Mouse (Mus musculus): ENCODE results near the gene Atp6v1c2.
A peak's percentile ranks its signal among the peaks of the same experiment; 100 is the strongest.

Gene Atp6v1c2

DNA sequence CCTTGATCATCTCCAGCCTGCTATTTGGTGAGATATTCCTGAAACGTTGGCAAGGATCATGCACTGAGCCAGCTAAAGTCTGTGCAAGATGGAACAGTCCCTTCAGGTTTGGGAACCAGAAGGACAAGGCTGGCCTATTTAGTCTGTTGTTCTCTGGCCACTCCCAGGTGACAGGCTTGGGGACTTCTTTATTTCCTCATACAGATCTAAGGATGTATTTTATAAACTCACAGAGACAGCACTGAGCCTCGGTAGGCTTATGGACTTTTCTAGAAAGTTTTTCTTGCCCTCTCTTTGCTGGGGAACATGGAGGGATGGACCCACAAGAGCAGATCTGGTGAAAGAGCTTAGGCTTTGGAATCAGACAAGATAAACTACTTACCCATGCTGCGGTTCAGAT lies at the start of gene Atp6v1c2:
TSS of gene Atp6v1c2 (minus strand) at position 101 of the 400 bp plus-strand sequence.
- DNase-seq (ENCODE audit: low spot score in 2 of 2), result no peak

DNA sequence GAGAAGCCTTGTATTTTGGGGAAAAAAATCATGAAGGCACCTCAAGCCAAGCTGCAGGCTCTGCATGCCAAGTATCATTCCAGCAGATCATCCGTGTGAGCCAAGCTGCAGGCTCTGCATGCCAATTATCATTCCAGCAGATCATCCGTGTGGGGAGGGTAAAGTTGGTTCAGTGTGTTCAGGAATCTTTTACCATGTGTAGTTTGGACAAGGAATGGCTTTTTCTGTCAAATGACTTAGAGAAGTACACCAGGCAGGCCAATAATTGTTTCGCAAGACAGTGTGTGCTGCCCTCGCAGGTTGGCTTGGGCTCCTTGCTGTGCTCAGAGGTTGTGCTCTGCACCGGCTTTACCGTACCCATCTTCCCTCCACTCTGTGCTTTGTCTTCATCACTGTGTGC lies 47.4 kb upstream of the Atp6v1c2 start:
- DNase-seq (ENCODE audit: low spot score in 2 of 2), result no peak

DNA sequence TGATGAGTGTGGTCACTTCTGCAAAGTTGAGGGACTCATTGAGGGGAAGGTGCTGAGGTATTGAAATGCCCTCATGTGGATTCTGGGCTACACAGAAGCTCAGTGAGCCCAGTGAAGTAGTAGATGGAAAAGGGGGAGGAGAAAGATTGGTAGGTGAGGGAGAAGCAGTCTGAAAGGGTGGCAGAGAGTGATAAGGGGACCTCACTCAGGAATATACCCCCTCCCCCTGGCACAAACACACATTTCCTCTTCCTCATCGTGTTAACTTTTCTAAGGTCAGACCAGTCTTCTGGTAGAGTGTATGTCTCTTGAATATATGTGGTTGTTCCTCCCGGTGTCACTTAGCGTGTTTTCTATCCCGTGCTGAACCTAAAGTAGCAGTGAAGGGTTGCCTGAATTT lies 46.1 kb upstream of the Atp6v1c2 start:
- no peak for DNase-seq (ENCODE audit: low spot score in 2 of 2)

DNA sequence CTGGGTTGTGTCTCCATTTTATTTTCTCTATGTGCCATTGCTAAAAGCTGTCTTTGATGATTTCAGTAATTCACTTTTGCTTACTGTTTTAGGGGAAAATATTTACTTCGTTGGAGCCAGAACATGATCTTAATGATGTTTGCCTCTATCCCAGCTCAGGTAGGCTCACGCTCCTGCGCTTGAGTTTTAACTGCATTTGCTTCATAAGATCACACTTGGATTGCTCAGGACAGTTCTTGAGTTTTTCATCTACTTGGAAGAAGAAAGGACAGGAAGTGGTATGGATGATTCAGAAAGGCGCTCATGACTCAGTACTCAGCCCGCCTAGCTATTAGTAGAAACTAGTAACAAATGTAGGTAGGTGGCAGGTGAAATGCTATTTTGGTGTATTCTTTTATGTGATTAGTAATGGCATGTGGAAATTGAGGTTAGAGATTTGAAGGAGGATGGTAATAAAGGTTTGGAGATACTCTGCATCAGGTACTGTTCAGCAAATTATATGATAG lies 44.4 kb upstream of the Atp6v1c2 start:
- no peak for DNase-seq (ENCODE audit: low spot score in 2 of 2)

DNA sequence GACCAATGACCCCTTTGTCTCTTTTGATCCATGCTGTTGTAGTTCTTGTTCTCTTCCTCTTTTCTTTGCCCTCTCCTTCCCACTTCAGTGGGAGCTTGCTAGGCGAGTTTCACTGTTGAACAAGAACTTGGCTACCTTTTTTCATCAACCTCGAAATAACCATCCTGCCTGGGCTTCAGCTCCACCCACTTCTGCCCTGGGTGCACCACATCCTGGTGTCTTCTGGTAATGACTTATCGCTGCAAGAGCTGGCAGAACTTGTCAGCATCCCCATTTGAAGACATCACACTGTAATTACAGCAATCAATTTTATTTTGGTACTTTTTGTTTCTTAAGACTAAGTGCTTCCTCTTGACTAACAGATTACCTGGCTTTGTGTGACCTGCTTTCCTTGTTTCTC lies 43.5 kb upstream of the Atp6v1c2 start:
- DNase-seq (ENCODE audit: low spot score in 2 of 2), result no peak

DNA sequence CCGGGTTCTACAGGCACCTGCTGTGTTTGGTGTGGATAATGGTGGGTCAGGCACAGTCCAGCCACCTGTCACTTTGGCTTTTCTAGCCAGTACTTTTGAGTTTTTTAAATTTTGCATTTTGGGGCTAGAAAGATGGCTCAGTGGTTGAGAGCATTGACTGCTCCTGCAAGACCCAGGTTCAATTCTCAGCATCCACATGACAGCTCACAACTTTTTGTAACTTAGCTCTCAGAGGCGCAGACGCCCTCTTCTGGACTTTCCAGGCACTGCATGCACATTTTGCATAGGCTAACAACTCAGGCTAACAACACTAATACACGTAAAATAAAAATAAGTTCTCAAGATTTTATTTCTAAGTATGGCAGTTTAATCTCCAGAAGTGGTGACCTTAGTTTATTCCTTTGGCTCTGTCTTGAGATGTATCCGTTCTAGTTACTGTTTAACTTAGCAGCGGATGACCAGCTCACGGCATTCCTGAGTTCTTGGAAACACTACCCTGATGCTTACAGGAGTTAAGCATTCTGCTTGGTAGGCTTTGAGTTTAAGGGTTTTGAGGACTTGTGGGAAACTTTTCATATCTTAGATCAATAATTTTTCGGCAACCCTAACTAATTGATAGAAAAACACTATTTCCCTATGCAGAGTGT lies 42.6 kb upstream of the Atp6v1c2 start:
- DNase-seq (ENCODE audit: low spot score in 2 of 2), result peak; percentile 20 to 73

DNA sequence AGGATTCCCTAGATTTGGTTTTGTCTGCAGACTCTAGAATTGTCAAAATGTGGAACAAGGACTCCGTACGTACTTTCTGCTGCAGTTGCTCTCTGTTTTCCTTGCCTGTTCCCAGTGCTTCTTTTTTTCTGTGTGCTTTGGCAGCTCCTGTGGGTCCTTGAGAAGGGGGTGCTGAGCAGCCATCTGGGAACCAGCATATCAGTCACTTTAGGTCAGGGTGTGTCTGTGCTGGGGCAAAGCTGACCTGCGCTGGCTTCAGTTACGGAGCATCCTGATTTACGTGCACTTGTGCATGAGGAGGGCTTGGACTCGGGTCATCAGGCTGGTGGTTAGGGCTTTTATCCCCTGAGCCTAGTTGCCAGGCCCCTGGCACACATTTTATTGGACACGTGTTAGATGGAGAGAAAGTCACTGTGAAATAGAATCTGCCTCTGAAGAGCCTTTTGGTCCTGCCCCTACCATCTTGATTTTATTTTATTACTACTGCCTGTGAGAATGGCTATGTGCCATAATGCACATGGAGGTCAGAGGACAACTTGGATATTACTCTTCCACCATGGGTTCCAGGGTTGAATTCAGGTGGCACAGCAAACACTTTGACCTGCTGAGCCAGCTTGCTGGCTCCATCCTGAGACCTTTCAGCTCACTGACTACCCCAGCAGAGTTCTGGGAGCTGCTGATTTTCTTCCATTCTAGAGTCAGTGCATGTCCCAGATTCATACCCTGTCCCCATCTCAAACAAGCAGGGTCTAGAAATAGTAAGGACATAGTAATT lies 40.6 kb upstream of the Atp6v1c2 start:
- DNase-seq (ENCODE audit: low spot score in 2 of 2), result no peak

DNA sequence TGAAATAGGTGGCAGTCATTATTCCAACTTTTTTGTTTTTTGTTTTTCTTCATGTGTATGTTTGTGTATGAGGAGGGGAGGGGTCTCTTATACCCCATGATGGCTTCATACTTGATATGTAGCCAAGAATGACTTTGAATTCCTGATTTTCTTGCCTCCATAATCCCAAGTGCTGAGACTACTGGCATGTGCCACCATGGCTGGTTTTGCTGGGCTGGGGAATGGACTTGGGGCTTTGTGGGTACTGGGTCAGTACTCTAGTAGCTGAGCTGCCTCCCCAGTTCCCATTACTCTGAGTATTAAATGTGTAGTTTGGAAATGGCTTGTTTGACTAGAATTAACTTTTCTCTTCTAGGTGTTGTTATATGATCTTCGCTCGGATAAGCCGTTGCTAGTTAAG lies 40.0 kb upstream of the Atp6v1c2 start:
- no peak for DNase-seq (ENCODE audit: low spot score in 2 of 2)

DNA sequence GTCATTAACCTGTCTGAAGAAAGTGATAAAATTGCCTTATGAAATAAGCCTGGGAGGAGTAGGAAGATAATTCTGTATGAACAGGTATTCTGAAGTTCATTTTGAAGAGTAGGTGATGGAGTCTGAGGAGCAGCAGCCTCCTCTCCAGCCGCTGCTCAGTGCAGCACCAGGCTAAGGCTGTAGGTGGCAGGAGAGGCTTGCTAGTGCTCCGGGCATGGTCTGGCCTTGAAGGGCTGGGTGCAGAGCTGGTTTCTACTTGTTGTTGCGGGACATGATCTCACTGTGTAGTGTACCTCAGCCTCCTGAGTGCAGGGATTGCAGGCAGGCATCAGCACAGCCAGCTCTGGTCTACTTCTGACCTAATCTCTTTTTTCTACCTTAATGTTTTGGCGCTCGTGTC lies 37.8 kb upstream of the Atp6v1c2 start:
- peak; percentile 44 to 70 for DNase-seq (ENCODE audit: low spot score in 2 of 2)

DNA sequence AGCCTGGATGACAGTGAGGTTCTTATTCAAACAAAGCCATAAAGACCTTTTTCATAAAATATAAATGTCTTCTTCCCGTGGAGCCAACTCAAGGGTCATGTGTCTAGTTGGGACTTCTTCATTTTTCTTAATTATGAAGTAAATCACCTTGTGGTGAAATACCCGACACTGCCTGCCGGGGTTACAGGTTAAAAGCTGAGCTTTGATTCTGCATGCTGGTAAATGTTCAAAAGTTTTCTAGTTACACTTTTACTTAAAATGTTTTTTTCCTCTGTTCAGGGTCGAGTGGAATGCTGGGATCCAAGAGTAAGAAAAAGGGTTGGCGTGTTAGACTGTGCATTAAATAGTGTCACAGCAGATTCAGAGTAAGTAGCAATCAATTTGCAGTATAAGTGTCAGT lies 33.2 kb upstream of the Atp6v1c2 start:
- no peak for DNase-seq (ENCODE audit: low spot score in 2 of 2)

DNA sequence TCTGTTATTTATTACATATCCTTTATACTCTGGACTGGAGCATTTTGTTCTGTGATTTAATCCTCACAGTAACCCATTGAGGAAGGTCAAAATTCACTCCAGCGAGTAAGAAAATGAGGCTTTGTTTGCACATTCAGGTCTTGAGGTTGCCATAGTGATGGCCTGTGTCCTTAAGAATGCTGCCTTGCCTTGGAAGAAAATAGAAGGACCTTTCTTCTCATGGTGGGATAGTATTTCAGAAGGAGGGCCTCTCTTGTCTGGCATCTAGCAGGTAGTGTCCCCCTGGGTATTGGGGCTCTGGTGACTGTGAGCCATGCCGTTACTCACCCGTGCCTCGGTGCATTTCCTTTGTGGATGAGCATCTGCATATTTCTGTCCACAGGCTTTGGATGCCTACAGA lies 31.5 kb upstream of the Atp6v1c2 start:
- DNase-seq (ENCODE audit: low spot score in 2 of 2), result no peak

DNA sequence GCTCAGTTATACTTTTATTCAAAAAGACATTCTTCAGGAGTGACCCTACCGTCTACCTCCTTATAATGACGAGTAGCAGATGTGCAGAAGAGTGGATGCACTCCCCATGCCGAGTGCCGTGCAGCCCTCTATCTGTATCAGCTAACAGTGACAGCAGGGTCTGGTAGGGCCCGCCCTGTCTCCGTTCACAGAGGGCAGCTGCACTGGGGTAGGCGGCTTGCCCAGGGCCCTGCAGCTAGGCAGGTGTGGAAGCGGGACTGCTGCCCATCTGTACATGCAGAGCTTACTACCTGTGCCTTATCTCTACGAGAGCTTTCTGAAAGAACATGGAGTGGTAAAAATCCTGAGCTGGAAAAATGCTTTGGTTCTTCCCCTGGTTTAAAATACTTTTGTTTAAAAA lies 30.9 kb upstream of the Atp6v1c2 start:
- DNase-seq (ENCODE audit: low spot score in 2 of 2), result no peak

DNA sequence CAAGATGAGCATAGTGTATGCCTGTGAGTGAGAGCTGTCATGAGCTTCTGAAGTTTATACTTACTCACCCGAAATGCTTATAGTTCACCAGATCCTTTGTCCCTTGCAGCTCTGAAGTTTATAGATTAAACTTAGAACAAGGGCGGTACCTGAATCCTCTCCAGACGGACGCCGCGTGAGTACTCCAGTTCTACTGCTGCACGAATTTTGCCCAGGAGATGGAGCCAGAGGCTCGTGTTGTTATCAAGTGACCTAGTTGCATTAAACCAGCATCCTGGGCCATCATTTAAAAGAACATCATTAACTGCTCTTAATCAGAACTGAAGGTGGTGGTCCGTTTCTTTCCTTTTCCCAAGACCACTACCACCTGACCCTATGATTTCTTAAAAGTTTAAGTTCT lies 29.8 kb upstream of the Atp6v1c2 start:
- DNase-seq (ENCODE audit: low spot score in 2 of 2), result no peak

DNA sequence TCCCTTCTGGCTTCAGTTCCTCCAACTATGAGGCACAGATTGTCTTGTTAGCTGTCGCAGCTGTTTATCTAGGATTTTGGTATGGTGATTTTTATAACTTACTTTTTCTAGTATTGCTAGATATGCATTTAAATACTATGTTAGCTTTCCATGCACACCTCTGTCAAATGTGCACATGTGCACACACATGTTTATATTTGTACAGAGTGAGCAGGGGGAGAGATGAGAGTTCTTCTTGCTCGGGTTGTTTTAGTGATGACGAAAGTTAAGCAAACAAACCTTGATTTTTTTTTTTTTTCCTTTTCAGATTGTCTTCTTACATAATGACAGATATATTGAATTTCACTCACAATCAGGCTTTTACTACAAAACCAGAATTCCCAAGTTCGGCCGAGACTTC lies 28.6 kb upstream of the Atp6v1c2 start:
- DNase-seq (ENCODE audit: low spot score in 2 of 2), result no peak

DNA sequence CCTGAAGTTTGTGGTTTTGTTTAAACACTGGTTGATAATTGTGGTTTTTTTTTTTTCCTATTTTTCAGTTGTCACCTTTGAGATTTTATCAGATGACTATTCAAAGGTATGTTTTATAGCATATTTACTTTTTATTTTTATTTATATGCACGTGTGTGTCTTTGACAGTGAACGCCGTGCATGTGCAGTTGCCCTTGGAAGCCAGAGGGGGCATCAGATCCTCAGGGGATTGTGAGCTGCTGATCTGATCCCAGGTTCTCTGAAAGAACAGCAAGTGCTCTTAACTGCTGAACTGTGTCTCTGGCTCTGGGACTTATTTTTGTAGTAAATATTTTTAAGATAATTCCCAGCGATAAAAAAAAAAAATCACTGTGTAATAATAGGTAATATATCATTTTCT lies 27.7 kb upstream of the Atp6v1c2 start:
- no peak for DNase-seq (ENCODE audit: low spot score in 2 of 2)

DNA sequence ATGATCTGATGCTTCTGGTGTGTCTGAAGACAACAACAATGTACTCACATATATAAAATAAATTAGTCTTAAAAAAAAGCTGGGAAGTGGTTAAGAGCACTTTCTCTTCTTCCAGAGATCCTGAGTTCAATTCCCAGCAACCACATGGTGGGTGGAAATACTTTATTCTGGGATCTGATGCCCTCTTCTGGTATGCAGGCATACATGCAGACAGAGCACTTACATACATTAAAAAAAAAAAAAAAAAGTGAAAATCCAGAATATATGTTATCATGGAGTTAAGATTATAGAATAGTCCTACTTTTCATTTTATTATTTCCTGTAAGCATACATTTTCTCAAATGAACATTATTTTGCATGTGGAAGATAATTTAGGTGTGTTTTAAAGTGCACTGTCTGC lies 20.9 kb upstream of the Atp6v1c2 start:
- no peak for DNase-seq (ENCODE audit: low spot score in 2 of 2)

DNA sequence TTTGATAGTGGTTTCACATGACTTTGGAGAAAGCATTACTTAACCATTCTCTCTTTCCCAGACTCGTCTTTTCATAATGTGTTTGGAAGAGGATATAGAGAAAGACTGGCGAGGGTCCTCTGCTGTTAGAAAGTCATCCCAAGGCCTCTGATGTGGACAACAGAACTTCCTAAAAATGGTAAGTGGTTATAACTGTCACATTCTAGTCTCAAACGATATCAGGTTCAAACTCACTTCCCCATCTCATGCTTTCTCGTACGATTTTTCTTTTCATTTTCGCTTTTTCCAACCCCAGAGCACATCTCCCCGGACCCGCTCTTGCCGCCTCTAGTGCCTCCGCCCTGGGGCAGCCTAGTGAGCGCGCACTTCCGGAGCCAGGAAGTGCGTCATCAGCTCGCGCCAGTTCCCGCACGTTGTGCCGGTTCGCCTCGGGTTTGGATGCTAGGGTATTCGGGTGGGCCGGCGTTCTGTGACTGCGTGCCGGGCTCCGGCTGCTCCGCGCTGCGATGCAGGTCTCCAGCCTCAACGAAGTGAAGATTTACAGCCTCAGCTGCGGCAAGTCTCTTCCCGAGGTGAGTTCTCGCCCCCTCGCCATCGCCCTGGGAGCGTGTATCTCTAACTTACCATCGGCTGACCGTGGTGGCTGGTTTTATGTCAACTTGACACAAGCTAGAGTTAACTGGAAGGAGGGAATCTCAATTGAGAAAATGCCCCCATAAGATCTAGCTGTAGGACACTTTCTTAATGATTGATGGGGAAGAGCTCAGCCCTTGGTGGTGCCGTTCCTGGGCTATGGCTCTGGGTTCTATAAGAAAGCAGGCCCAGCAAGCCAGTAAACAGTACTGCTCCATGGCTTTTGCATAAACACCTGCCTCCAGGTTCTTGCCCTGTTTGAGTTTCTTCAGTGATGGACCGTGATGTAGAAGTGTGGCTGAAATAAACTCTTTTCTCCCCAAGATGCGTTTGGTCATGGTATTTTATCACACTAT lies 19.2 kb upstream of the Atp6v1c2 start, which contains the start of gene Nol10:
TSS of gene Nol10 (plus strand) at position 411 of the 989 bp plus-strand sequence.
- peak; percentile 80 to 91 for DNase-seq (ENCODE audit: low spot score in 2 of 2)

DNA sequence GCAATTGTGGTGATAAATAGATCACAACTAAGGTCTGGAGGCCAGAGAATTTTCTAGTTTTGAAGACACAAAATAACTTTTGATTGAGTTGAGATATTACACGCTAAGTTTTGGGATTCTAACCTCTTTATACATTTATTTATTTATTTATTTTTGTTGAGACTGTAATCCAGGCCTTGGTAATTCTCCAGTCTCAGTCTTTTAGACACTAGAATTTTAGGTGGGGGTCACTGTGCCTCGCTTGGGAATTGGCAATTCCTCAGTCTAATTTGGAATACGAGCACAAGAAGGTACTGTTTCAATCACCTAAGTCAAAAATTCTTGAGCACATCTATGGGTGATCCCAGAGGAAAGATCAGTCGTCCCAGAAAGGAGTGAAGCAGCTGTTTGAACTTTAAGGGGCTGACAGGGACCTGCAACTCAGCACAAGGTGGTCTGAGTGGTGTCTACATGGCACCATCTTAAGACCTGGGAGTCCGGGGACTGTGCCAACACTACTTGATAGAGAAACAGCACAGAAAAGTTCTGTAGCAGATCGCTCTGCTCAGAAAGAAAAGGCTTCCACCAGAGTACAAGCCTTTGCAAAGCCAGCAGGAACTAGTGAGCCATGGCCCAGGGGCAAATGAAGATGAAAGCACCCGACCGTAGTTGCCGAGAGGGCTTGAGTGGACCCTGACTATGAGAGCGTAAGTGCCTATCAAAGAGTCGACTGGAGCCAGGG lies 18.3 kb upstream of the Atp6v1c2 start:
- no peak for DNase-seq (ENCODE audit: low spot score in 2 of 2)

DNA sequence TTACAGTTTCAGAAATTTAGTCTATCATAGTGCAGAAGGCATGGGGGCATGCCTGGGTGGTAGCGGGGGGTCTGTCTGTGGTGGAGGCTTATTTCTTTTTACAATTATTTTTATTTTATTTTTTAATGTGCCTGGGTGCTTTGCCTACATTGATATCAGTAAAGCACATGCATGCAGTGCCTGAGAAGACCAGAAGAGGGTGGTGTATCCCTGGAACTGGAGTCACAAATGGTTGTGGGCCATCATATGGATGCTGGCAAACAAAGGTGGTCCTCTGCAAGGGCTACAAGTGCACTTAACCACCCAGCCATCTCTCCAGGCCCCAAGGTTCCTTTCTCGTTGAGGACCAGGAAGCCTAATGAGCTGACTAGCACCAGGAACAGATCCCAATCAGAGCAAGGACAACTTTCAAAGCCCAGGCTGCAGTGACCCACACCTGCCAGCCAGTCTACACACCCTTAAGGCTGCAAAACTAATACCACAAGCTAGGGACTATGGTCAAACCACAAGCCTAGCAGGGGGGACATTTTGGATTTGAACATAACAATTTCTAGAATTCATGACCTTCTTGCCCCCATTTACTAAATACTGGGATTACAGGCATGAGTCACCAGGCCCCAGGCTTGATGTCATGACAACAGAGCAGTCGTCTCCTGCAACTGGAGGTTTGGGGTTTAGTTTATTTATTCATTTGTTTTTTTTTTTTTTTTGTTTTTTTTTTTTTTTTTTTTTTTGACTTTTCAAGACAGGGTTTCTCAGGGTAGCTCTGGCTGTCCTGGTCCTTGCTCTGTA lies 10.2 kb upstream of the Atp6v1c2 start:
- DNase-seq (ENCODE audit: low spot score in 2 of 2), result no peak

DNA sequence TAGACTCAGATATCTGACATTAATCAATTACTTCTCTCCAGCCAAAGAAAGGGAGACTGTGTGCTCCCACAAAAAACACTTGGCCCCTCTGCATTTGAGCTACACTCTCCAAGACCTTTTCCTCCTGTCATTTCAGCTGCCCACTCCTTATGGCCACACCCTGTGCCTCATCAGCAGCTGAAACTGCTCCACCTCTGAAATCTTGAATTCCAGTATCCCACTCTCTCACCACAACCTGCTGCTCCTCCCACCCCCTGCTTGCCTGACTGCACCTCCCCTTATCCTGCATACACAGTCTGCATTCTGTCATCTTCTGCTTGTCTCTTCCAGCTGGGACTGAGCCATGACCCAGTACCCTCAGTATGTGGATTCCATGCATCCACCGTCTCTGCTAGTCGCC lies 9.2 kb upstream of the Atp6v1c2 start:
- DNase-seq (ENCODE audit: low spot score in 2 of 2), result no peak

DNA sequence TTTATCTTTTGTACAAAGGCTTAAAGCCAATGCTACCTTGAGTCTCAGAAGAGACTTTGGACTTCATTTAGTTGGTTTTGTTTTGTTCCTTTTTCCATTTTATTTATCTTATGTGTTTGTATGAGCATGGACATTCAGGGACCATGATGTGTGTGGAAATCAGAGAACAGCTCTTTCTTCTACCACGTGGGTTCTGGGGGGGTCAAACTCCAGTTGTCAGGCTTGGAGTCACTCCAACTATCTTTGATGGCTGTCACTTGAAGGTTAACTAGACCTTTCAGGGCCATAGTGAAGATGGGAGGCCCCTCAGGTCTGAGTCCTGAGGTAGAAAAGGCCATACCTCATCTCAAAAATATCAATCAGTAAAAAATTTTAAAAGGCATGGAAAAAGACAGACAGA lies 4.3 kb upstream of the Atp6v1c2 start:
- DNase-seq (ENCODE audit: low spot score in 2 of 2), result no peak

Measured in spleen, postnatal 4 days (tissue).